Mouse (Mus musculus): Measurements from ENCODE around the gene Cysltr1. TPM values are rescaled to one million over a fixed set of nuclear protein-coding genes. Genes with fewer than 3 reads are reported as not detected.

Gene Cysltr1
- total RNA-seq (2014; rRNA removed) (0.63 TPM in 1 of 2 replicates, not detected in the other), polyA plus RNA-seq (2015; fragmentation: Nextera tagmentation; extraction: Ambion mirVana) (0.77 and 0.79 TPM in 2 replicates)

GRCm38 (mm10) chrX:106603386-106603785, at the start of gene Cysltr1:
Cysltr1 (minus strand) TSS chrX:106603679.
- 0 out of 2 replicates have a peak within 1 kb of the TSS, but pooled peaks have one; percentile 13 for H3K4me2 ChIP-seq (ENCODE audit: low read depth, low read length)
- no peaks in the 10 kb centered on the region for H3K4me1 ChIP-seq (ENCODE audit: insufficient read depth, low read length)
- no peaks in the 10 kb centered on the region for H3K9me3 ChIP-seq (ENCODE audit: low read length)
- DNase-seq (ENCODE audit: low spot score) (no peak), ATAC-seq (no peak)
- no peaks in the 10 kb centered on the region for H3K27me3 ChIP-seq (ENCODE audit: insufficient read depth, low read length)
- no peak within 1 kb of the TSS for H3K27ac ChIP-seq
- no peak within 1 kb of the TSS for H3K4me3 ChIP-seq (ENCODE audit: low read length)
- H3K9ac ChIP-seq (replicated peaks; ENCODE audit: low read length): no peak within 1 kb of the TSS
- H3K36me3 ChIP-seq (ENCODE audit: insufficient read depth, low read length): no peaks in the 10 kb centered on the region
- WGBS: 49% methylated on average over 6 of the region's 6 CpGs
- no peak for TF ChIP-seq CTCF (IDR thresholded peaks at IDR 0.05; ENCODE audit: low read depth)

- no peaks in the 10 kb centered on the region for H3K9me3 ChIP-seq (ENCODE audit: low read length)
- no peaks in the 10 kb centered on the region for H3K36me3 ChIP-seq (ENCODE audit: insufficient read depth, low read length)
- no peaks in the 10 kb centered on the region for H3K4me1 ChIP-seq (ENCODE audit: insufficient read depth, low read length)
- no peak for TF ChIP-seq CTCF (IDR thresholded peaks at IDR 0.05; ENCODE audit: low read depth)
- DNase-seq (ENCODE audit: low spot score) (no peak), ATAC-seq (no peak)
- no peaks in the 10 kb centered on the region for H3K27me3 ChIP-seq (ENCODE audit: insufficient read depth, low read length)
- H3K9ac ChIP-seq (replicated peaks; ENCODE audit: low read length): no peak overlapping the region
- WGBS: 80% methylated on average over 3 of the region's 3 CpGs
- no peak overlapping the region for H3K4me3 ChIP-seq (ENCODE audit: low read length)
- H3K4me2 ChIP-seq (ENCODE audit: low read depth, low read length): no peak overlapping the region
- H3K27ac ChIP-seq: no peak overlapping the region
These were observed 31.5 kb upstream of the Cysltr1 start for GRCm38 (mm10) chrX:106634799-106635541.

DNA sequence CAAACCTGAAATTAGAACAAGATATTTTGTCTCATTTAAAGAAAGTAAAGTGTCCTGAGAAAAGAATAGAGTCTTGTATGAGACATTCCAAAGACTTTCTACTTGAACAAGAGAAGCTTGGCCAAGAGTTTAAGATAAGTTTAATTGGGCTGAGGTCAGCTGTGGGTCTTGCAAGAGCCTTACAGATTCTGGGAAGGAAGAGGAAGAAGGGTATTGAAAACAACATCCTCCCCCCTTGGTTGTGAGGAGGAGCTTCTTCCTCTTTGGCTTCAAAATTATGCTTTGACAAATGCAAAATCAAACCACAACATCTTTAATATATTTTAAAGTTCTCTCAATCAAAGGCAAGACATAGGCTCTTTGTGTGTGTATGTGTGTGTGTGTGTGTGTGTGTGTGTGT, 30.1 kb upstream of the Cysltr1 start:
- ATAC-seq (no peak), DNase-seq (ENCODE audit: low spot score) (no peak)
- TF ChIP-seq CTCF (IDR thresholded peaks at IDR 0.05; ENCODE audit: low read depth): no peak
- no peaks in the 10 kb centered on the region for H3K36me3 ChIP-seq (ENCODE audit: insufficient read depth, low read length)
- no peak overlapping the region for H3K27ac ChIP-seq
- no peaks in the 10 kb centered on the region for H3K4me1 ChIP-seq (ENCODE audit: insufficient read depth, low read length)
- no peaks in the 10 kb centered on the region for H3K9me3 ChIP-seq (ENCODE audit: low read length)
- no peaks in the 10 kb centered on the region for H3K27me3 ChIP-seq (ENCODE audit: insufficient read depth, low read length)
- H3K9ac ChIP-seq (replicated peaks; ENCODE audit: low read length): no peak overlapping the region
- no peak overlapping the region for H3K4me2 ChIP-seq (ENCODE audit: low read depth, low read length)
- no peak overlapping the region for H3K4me3 ChIP-seq (ENCODE audit: low read length)

GRCm38 (mm10) chrX:106628514-106628913, 25.0 kb upstream of the Cysltr1 start:
- no peaks in the 10 kb centered on the region for H3K36me3 ChIP-seq (ENCODE audit: insufficient read depth, low read length)
- H3K9me3 ChIP-seq (ENCODE audit: low read length): no peaks in the 10 kb centered on the region
- DNase-seq (ENCODE audit: low spot score): no peak
- TF ChIP-seq CTCF (IDR thresholded peaks at IDR 0.05; ENCODE audit: low read depth): no peak
- no peaks in the 10 kb centered on the region for H3K4me1 ChIP-seq (ENCODE audit: insufficient read depth, low read length)
- H3K4me3 ChIP-seq (ENCODE audit: low read length): no peak overlapping the region
- no peaks in the 10 kb centered on the region for H3K27me3 ChIP-seq (ENCODE audit: insufficient read depth, low read length)
- no peak overlapping the region for H3K4me2 ChIP-seq (ENCODE audit: low read depth, low read length)
- H3K9ac ChIP-seq (replicated peaks; ENCODE audit: low read length): no peak overlapping the region
- WGBS: 64% methylated on average over 1 of the region's 1 CpGs
- ATAC-seq: no peak
- no peak overlapping the region for H3K27ac ChIP-seq

DNA sequence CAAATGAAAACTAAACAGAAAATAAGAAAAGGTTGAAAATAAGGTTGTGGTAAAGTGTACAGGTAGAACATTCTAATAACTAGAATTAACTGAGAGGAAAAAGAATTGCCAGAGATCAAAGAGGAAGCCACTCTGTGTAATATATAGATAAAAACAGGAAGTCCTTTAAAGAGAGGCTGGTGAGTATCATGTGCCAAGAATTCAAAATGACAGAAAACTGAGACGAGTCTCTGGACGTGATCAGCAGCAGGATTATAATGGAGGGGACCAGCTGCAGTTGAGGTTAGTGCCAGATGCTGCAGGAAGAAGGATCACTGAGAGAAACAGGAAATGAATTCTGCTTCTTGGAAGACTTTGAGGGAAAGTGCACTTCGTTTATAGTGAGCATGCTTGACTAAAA, 20.2 kb upstream of the Cysltr1 start:
- Histone ChIP-seq H3K36me3 (ENCODE audit: insufficient read depth, low read length) (no peaks in the 10 kb centered on the region), H3K27me3 (ENCODE audit: insufficient read depth, low read length) (no peaks in the 10 kb centered on the region), H3K4me1 (ENCODE audit: insufficient read depth, low read length) (no peaks in the 10 kb centered on the region), H3K27ac (no peak overlapping the region), H3K4me2 (ENCODE audit: low read depth, low read length) (no peak overlapping the region), H3K9ac (replicated peaks; ENCODE audit: low read length) (no peak overlapping the region), H3K4me3 (ENCODE audit: low read length) (no peak overlapping the region), H3K9me3 (ENCODE audit: low read length) (no peaks in the 10 kb centered on the region)
- ATAC-seq: no peak
- TF ChIP-seq CTCF (IDR thresholded peaks at IDR 0.05; ENCODE audit: low read depth): no peak
- no peak for DNase-seq (ENCODE audit: low spot score)
- 66% methylated on average over 3 of the region's 3 CpGs for WGBS

DNA sequence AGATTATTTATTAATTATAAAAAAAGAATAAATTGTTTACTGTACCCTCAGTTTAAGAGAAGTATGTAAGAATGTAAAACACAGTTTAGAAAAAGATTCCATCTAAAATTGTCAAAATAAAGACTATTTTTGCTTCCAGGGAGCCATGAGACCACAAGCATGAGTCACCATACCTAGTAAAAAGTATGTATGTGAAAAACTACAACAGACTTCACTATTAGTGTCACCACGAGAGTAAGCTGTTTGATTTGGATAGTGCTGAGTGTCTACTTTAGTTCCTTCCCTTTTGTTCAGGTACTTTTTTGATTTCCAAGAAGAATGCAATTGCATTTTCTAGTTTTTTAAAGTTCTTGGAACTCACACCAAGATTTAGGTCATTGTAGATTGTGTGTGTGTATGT, 19.0 kb upstream of the Cysltr1 start:
- TF ChIP-seq CTCF (IDR thresholded peaks at IDR 0.05; ENCODE audit: low read depth): no peak
- WGBS: 69% methylated on average over 1 of the region's 1 CpGs
- Histone ChIP-seq H3K9ac (replicated peaks; ENCODE audit: low read length) (no peak overlapping the region), H3K4me1 (ENCODE audit: insufficient read depth, low read length) (no peaks in the 10 kb centered on the region), H3K9me3 (ENCODE audit: low read length) (no peaks in the 10 kb centered on the region), H3K36me3 (ENCODE audit: insufficient read depth, low read length) (no peaks in the 10 kb centered on the region), H3K4me3 (ENCODE audit: low read length) (no peak overlapping the region), H3K4me2 (ENCODE audit: low read depth, low read length) (no peak overlapping the region), H3K27ac (no peak overlapping the region), H3K27me3 (ENCODE audit: insufficient read depth, low read length) (no peaks in the 10 kb centered on the region)
- ATAC-seq: no peak
- no peak for DNase-seq (ENCODE audit: low spot score)

DNA sequence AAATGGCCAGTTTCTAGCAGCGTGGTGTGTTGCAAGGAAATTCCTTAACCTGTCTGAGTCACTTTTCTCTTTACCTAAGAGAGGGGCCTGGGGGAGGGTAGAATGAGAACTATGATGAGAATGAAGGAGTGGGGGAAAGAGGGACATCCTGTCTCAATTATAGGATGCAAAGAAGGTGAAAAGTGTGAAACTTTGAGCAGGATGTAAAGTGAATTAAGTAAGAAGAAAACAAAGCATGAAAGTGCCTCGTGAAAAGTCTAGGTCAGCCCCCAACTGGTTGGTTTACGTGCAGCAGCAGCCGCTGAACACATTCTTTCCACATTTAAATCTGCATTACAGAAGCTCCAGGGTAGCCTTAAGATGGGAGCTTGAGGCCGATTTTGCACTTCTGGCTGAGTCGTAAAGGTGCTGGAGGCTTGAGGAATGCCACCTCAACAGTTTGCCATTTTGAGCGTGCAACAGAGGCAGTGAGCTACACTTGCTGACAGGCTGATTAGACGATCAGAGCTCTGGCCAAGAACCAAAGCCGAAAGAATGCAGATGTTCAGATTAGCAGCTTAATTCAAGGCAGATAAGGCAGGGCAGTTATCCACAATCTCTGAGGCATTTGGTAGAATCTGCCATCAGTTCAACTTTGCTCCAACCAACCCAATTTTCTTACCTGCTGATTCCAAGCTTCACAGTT, 763 bp downstream of the Cysltr1 start:
- H3K36me3 ChIP-seq (ENCODE audit: insufficient read depth, low read length): no peaks in the 10 kb centered on the region
- no peak overlapping the region for H3K9ac ChIP-seq (replicated peaks; ENCODE audit: low read length)
- no peak overlapping the region for H3K4me3 ChIP-seq (ENCODE audit: low read length)
- H3K4me2 ChIP-seq (ENCODE audit: low read depth, low read length): 0 out of 2 replicates have a peak overlapping the region, but pooled peaks have one; percentile 13
- H3K27ac ChIP-seq: no peak overlapping the region
- H3K9me3 ChIP-seq (ENCODE audit: low read length): no peaks in the 10 kb centered on the region
- H3K4me1 ChIP-seq (ENCODE audit: insufficient read depth, low read length): no peaks in the 10 kb centered on the region
- no peak for DNase-seq (ENCODE audit: low spot score)
- no peaks in the 10 kb centered on the region for H3K27me3 ChIP-seq (ENCODE audit: insufficient read depth, low read length)
- no peak for TF ChIP-seq CTCF (IDR thresholded peaks at IDR 0.05; ENCODE audit: low read depth)
- ATAC-seq: no peak
- WGBS: 28% methylated on average over 9 of the region's 9 CpGs
